Mouse (Mus musculus): ENCODE results near the gene Fgd2. TPM values are rescaled to one million over a fixed set of nuclear protein-coding genes. Genes with fewer than 3 reads are reported as not detected.

Gene Fgd2
- polyA plus RNA-seq, 1 experiment from 2014 or later = 6.5 TPM

GRCm38 (mm10) chr17:29399241-29399910 is 38.7 kb downstream of the Fgd2 start:
- 0 out of 2 replicates have a peak overlapping the region, but pooled peaks have one; percentile 11 for H3K9ac ChIP-seq
- H3K4me3 ChIP-seq (replicated peaks) = no peak overlapping the region
- H3K27me3 ChIP-seq = peaks cover 13% of the 10 kb centered on the region
- peaks cover 58% of the 10 kb centered on the region for H3K4me1 ChIP-seq (replicated peaks)
- no peak for ATAC-seq (ENCODE audit: insufficient read depth)
- H3K9me3 ChIP-seq (replicated peaks) = no peaks in the 10 kb centered on the region
- H3K27ac ChIP-seq (replicated peaks) = peak overlapping the region; percentile 76
- H3K36me3 ChIP-seq (replicated peaks) = no peaks in the 10 kb centered on the region
- WGBS (ENCODE audit: insufficient replicate concordance) = 60% methylated on average over 14 of the region's 14 CpGs
- no peak overlapping the region for H3K4me2 ChIP-seq

- Histone ChIP-seq H3K9me3 (replicated peaks) (no peaks in the 10 kb centered on the region), H3K9ac (no peak overlapping the region), H3K4me2 (no peak overlapping the region), H3K27ac (replicated peaks) (no peak overlapping the region), H3K36me3 (replicated peaks) (no peaks in the 10 kb centered on the region), H3K4me1 (replicated peaks) (peaks cover 51% of the 10 kb centered on the region), H3K27me3 (peaks cover 18% of the 10 kb centered on the region), H3K4me3 (replicated peaks) (no peak overlapping the region)
- ATAC-seq (ENCODE audit: insufficient read depth) = no peak
- 64% methylated on average over 5 of the region's 5 CpGs for WGBS (ENCODE audit: insufficient replicate concordance)
Measured at GRCm38 (mm10) chr17:29400044-29400443, 39.3 kb downstream of the Fgd2 start.

- Histone ChIP-seq H3K9ac (no peak overlapping the region), H3K36me3 (replicated peaks) (no peaks in the 10 kb centered on the region), H3K4me1 (replicated peaks) (peaks cover 35% of the 10 kb centered on the region), H3K27ac (replicated peaks) (no peak overlapping the region), H3K27me3 (peaks cover 18% of the 10 kb centered on the region), H3K9me3 (replicated peaks) (no peaks in the 10 kb centered on the region), H3K4me2 (no peak overlapping the region), H3K4me3 (replicated peaks) (no peak overlapping the region)
- ATAC-seq (ENCODE audit: insufficient read depth) = no peak
- WGBS (ENCODE audit: insufficient replicate concordance) = 74% methylated on average over 15 of the region's 15 CpGs
Measured at GRCm38 (mm10) chr17:29401741-29402268, 41.1 kb downstream of the Fgd2 start.

GRCm38 (mm10) chr17:29403179-29403578 is 42.5 kb downstream of the Fgd2 start:
- ATAC-seq (ENCODE audit: insufficient read depth) = no peak
- Histone ChIP-seq H3K27me3 (peaks cover 18% of the 10 kb centered on the region), H3K4me1 (replicated peaks) (peaks cover 29% of the 10 kb centered on the region), H3K4me3 (replicated peaks) (no peak overlapping the region), H3K27ac (replicated peaks) (no peak overlapping the region), H3K4me2 (no peak overlapping the region), H3K9ac (no peak overlapping the region), H3K36me3 (replicated peaks) (no peaks in the 10 kb centered on the region), H3K9me3 (replicated peaks) (no peaks in the 10 kb centered on the region)
- 38% methylated on average over 1 of the region's 1 CpGs for WGBS (ENCODE audit: insufficient replicate concordance)

- Histone ChIP-seq H3K9me3 (replicated peaks) (no peaks in the 10 kb centered on the region), H3K27me3 (peaks cover 15% of the 10 kb centered on the region), H3K4me3 (replicated peaks) (no peak overlapping the region), H3K4me1 (replicated peaks) (peaks cover 24% of the 10 kb centered on the region), H3K4me2 (no peak overlapping the region), H3K27ac (replicated peaks) (no peak overlapping the region), H3K36me3 (replicated peaks) (no peaks in the 10 kb centered on the region), H3K9ac (no peak overlapping the region)
- ATAC-seq (ENCODE audit: insufficient read depth) = no peak
- 66% methylated on average over 13 of the region's 13 CpGs for WGBS (ENCODE audit: insufficient replicate concordance)
Measured at GRCm38 (mm10) chr17:29405501-29405900, 44.8 kb downstream of the Fgd2 start.

GRCm38 (mm10) chr17:29406077-29406476 is 45.4 kb downstream of the Fgd2 start:
- 62% methylated on average over 6 of the region's 6 CpGs for whole genome bisulfite sequencing (ENCODE audit: insufficient replicate concordance)
- Histone ChIP-seq H3K4me1 (replicated peaks) (peaks cover 25% of the 10 kb centered on the region), H3K4me3 (replicated peaks) (no peak overlapping the region), H3K27ac (replicated peaks) (no peak overlapping the region), H3K4me2 (no peak overlapping the region), H3K9ac (no peak overlapping the region), H3K9me3 (replicated peaks) (no peaks in the 10 kb centered on the region), H3K27me3 (peaks cover 19% of the 10 kb centered on the region), H3K36me3 (replicated peaks) (no peaks in the 10 kb centered on the region)
- no peak for ATAC-seq (ENCODE audit: insufficient read depth)

- H3K9ac ChIP-seq = no peak overlapping the region; the same call in 1 of the 2 replicates
- ATAC-seq (ENCODE audit: insufficient read depth) = 0 out of 2 replicates have a peak, but pooled peaks have one; percentile 39
- no peak overlapping the region for H3K27ac ChIP-seq (replicated peaks)
- 53% methylated on average over 5 of the region's 5 CpGs for WGBS (ENCODE audit: insufficient replicate concordance)
- no peak overlapping the region for H3K4me2 ChIP-seq
- no peaks in the 10 kb centered on the region for H3K9me3 ChIP-seq (replicated peaks)
- H3K4me1 ChIP-seq (replicated peaks) = peaks cover 25% of the 10 kb centered on the region
- H3K36me3 ChIP-seq (replicated peaks) = no peaks in the 10 kb centered on the region
- H3K27me3 ChIP-seq = peaks cover 21% of the 10 kb centered on the region
- H3K4me3 ChIP-seq (replicated peaks) = no peak overlapping the region
Measured at GRCm38 (mm10) chr17:29407405-29407804, 46.7 kb downstream of the Fgd2 start.

- H3K9ac ChIP-seq = no peak overlapping the region
- H3K4me2 ChIP-seq = no peak overlapping the region
- no peaks in the 10 kb centered on the region for H3K36me3 ChIP-seq (replicated peaks)
- 83% methylated on average over 13 of the region's 13 CpGs for WGBS (ENCODE audit: insufficient replicate concordance)
- no peak overlapping the region for H3K27ac ChIP-seq (replicated peaks)
- H3K4me3 ChIP-seq (replicated peaks) = no peak overlapping the region
- no peak for ATAC-seq (ENCODE audit: insufficient read depth)
- H3K27me3 ChIP-seq = peaks cover 25% of the 10 kb centered on the region
- H3K9me3 ChIP-seq (replicated peaks) = no peaks in the 10 kb centered on the region
- H3K4me1 ChIP-seq (replicated peaks) = peaks cover 25% of the 10 kb centered on the region
Measured at GRCm38 (mm10) chr17:29408364-29408763, 47.6 kb downstream of the Fgd2 start.

- WGBS (ENCODE audit: insufficient replicate concordance) = 65% methylated on average over 5 of the region's 5 CpGs
- no peak overlapping the region for H3K4me3 ChIP-seq (replicated peaks)
- no peak overlapping the region for H3K27ac ChIP-seq (replicated peaks)
- no peak overlapping the region for H3K9ac ChIP-seq
- H3K4me2 ChIP-seq = no peak overlapping the region
- H3K27me3 ChIP-seq = peaks cover 25% of the 10 kb centered on the region
- no peaks in the 10 kb centered on the region for H3K9me3 ChIP-seq (replicated peaks)
- peaks cover 30% of the 10 kb centered on the region for H3K4me1 ChIP-seq (replicated peaks)
- no peaks in the 10 kb centered on the region for H3K36me3 ChIP-seq (replicated peaks)
- peak; percentile 20; the same call in 1 of the 2 replicates for ATAC-seq (ENCODE audit: insufficient read depth)
Measured at GRCm38 (mm10) chr17:29409800-29410343, 49.2 kb downstream of the Fgd2 start.

GRCm38 (mm10) chr17:29411821-29412425 is 51.2 kb downstream of the Fgd2 start:
- no peak for ATAC-seq (ENCODE audit: insufficient read depth)
- no peak overlapping the region for H3K27ac ChIP-seq (replicated peaks)
- H3K9ac ChIP-seq = no peak overlapping the region
- no peaks in the 10 kb centered on the region for H3K36me3 ChIP-seq (replicated peaks)
- no peak overlapping the region for H3K4me2 ChIP-seq
- whole genome bisulfite sequencing (ENCODE audit: insufficient replicate concordance) = 61% methylated on average over 8 of the region's 8 CpGs
- H3K9me3 ChIP-seq (replicated peaks) = no peaks in the 10 kb centered on the region
- no peak overlapping the region for H3K4me3 ChIP-seq (replicated peaks)
- H3K27me3 ChIP-seq = peaks cover 43% of the 10 kb centered on the region
- peaks cover 35% of the 10 kb centered on the region for H3K4me1 ChIP-seq (replicated peaks)

GRCm38 (mm10) chr17:29414566-29414965 is 53.9 kb downstream of the Fgd2 start:
- no peak overlapping the region for H3K9ac ChIP-seq

More at GRCm38 (mm10) chr17:29414566-29414965, 53.9 kb downstream of the Fgd2 start:
- whole genome bisulfite sequencing (ENCODE audit: insufficient replicate concordance) = 46% methylated on average over 2 of the region's 2 CpGs
- Histone ChIP-seq H3K36me3 (replicated peaks) (no peaks in the 10 kb centered on the region), H3K27me3 (peaks cover 70% of the 10 kb centered on the region), H3K9me3 (replicated peaks) (no peaks in the 10 kb centered on the region), H3K27ac (replicated peaks) (no peak overlapping the region), H3K4me1 (replicated peaks) (peaks cover 35% of the 10 kb centered on the region), H3K4me2 (no peak overlapping the region), H3K4me3 (replicated peaks) (no peak overlapping the region)
- no peak for ATAC-seq (ENCODE audit: insufficient read depth)

All from liver, embryonic 15.5 days (tissue).